Mouse (Mus musculus): ENCODE data around the gene Abcb1a. TPM values are rescaled to one million over a fixed set of nuclear protein-coding genes. Genes with fewer than 3 reads are reported as not detected.

The Abcb1a gene
- polyA plus RNA-seq (2014; fragmentation: Nextera tagmentation; extraction: Ambion mirVana), result 0.94 and 1.1 TPM in 2 replicates

GRCm38 (mm10) chr5:8659911-8660737 is at the start of gene Abcb1a:
Gene Abcb1a, plus strand, starts transcription at chr5:8660077.
- ATAC-seq (ENCODE audit: low FRiP score) (peak; percentile 88), DNase-seq (ENCODE audit: low spot score, missing footprints) (peak; percentile 92)
- Histone ChIP-seq H3K9ac (ENCODE audit: low read length) (peak within 1 kb of the TSS; percentile 59), H3K9me3 (ENCODE audit: control insufficient read depth, low read length) (no peaks in the 10 kb centered on the region), H3K36me3 (ENCODE audit: control insufficient read depth, insufficient read depth, low read length) (no peaks in the 10 kb centered on the region), H3K27ac (ENCODE audit: low read depth, low read length) (no peak within 1 kb of the TSS), H3K4me1 (ENCODE audit: control insufficient read depth, insufficient read depth, low read length) (peaks cover 4% of the 10 kb centered on the region), H3K27me3 (ENCODE audit: control insufficient read depth, insufficient read depth, low read length) (no peaks in the 10 kb centered on the region), H3K4me2 (peak within 1 kb of the TSS; percentile 79), H3K4me3 (ENCODE audit: low read depth, low read length) (peak within 1 kb of the TSS; percentile 36)
- 7% methylated on average over 37 of the region's 37 CpGs for WGBS

GRCm38 (mm10) chr5:8622071-8622595 is 37.7 kb upstream of the Abcb1a start:
- peak overlapping the region; percentile 92 for H3K4me2 ChIP-seq
- no peaks in the 10 kb centered on the region for H3K36me3 ChIP-seq (ENCODE audit: control insufficient read depth, insufficient read depth, low read length)
- no peaks in the 10 kb centered on the region for H3K9me3 ChIP-seq (ENCODE audit: control insufficient read depth, low read length)
- H3K27ac ChIP-seq (ENCODE audit: low read depth, low read length), result peak overlapping the region; percentile 51; the same call in 1 of the 2 replicates
- H3K27me3 ChIP-seq (ENCODE audit: control insufficient read depth, insufficient read depth, low read length), result no peaks in the 10 kb centered on the region
- peak overlapping the region; percentile 85 for H3K4me3 ChIP-seq (ENCODE audit: low read depth, low read length)
- WGBS, result under 1% methylated on average over 38 of the region's 49 CpGs
- peak overlapping the region; percentile 87 for H3K9ac ChIP-seq (ENCODE audit: low read length)
- H3K4me1 ChIP-seq (ENCODE audit: control insufficient read depth, insufficient read depth, low read length), result peaks cover 3% of the 10 kb centered on the region; the same call in 1 of the 2 replicates
- ATAC-seq (ENCODE audit: low FRiP score) (peak; percentile 73), DNase-seq (ENCODE audit: low spot score, missing footprints) (peak; percentile 94)

- Histone ChIP-seq H3K36me3 (ENCODE audit: control insufficient read depth, insufficient read depth, low read length) (no peaks in the 10 kb centered on the region), H3K4me3 (ENCODE audit: low read depth, low read length) (peak within 1 kb of the TSS; percentile 85), H3K9me3 (ENCODE audit: control insufficient read depth, low read length) (no peaks in the 10 kb centered on the region), H3K27ac (ENCODE audit: low read depth, low read length) (peak within 1 kb of the TSS; percentile 51; the same call in 1 of the 2 replicates), H3K4me2 (peak within 1 kb of the TSS; percentile 92), H3K4me1 (ENCODE audit: control insufficient read depth, insufficient read depth, low read length) (peaks cover 3% of the 10 kb centered on the region; the same call in 1 of the 2 replicates), H3K9ac (ENCODE audit: low read length) (peak within 1 kb of the TSS; percentile 87), H3K27me3 (ENCODE audit: control insufficient read depth, insufficient read depth, low read length) (no peaks in the 10 kb centered on the region)
- DNase-seq (ENCODE audit: low spot score, missing footprints) (peak; percentile 98), ATAC-seq (ENCODE audit: low FRiP score) (peak; percentile 99)
- WGBS, result 0% methylated on average over 52 of the region's 74 CpGs
Measured at GRCm38 (mm10) chr5:8622596-8623231, 37.2 kb upstream of the Abcb1a start, which contains the start of gene Rundc3b. Gene Rundc3b, minus strand, starts transcription at chr5:8622952.

GRCm38 (mm10) chr5:8632901-8633300 is 27.0 kb upstream of the Abcb1a start:
- H3K27me3 ChIP-seq (ENCODE audit: control insufficient read depth, insufficient read depth, low read length), result no peaks in the 10 kb centered on the region
- ATAC-seq (ENCODE audit: low FRiP score), result no peak
- WGBS, result 87% methylated on average over 3 of the region's 3 CpGs
- DNase-seq (ENCODE audit: low spot score, missing footprints), result no peak
- H3K27ac ChIP-seq (ENCODE audit: low read depth, low read length), result no peak overlapping the region
- H3K4me2 ChIP-seq, result no peak overlapping the region
- no peaks in the 10 kb centered on the region for H3K36me3 ChIP-seq (ENCODE audit: control insufficient read depth, insufficient read depth, low read length)
- H3K4me1 ChIP-seq (ENCODE audit: control insufficient read depth, insufficient read depth, low read length), result no peaks in the 10 kb centered on the region
- no peaks in the 10 kb centered on the region for H3K9me3 ChIP-seq (ENCODE audit: control insufficient read depth, low read length)
- no peak overlapping the region for H3K4me3 ChIP-seq (ENCODE audit: low read depth, low read length)
- no peak overlapping the region for H3K9ac ChIP-seq (ENCODE audit: low read length)

GRCm38 (mm10) chr5:8634489-8634975 is 25.3 kb upstream of the Abcb1a start:
- Histone ChIP-seq H3K27ac (ENCODE audit: low read depth, low read length) (no peak overlapping the region), H3K4me3 (ENCODE audit: low read depth, low read length) (no peak overlapping the region), H3K9me3 (ENCODE audit: control insufficient read depth, low read length) (no peaks in the 10 kb centered on the region), H3K27me3 (ENCODE audit: control insufficient read depth, insufficient read depth, low read length) (no peaks in the 10 kb centered on the region), H3K9ac (ENCODE audit: low read length) (no peak overlapping the region), H3K36me3 (ENCODE audit: control insufficient read depth, insufficient read depth, low read length) (no peaks in the 10 kb centered on the region), H3K4me1 (ENCODE audit: control insufficient read depth, insufficient read depth, low read length) (no peaks in the 10 kb centered on the region), H3K4me2 (no peak overlapping the region)
- DNase-seq (ENCODE audit: low spot score, missing footprints) (no peak), ATAC-seq (ENCODE audit: low FRiP score) (no peak)

- no peaks in the 10 kb centered on the region for H3K27me3 ChIP-seq (ENCODE audit: control insufficient read depth, insufficient read depth, low read length)
- no peak overlapping the region for H3K4me2 ChIP-seq
- WGBS, result 78% methylated on average over 4 of the region's 4 CpGs
- H3K36me3 ChIP-seq (ENCODE audit: control insufficient read depth, insufficient read depth, low read length), result no peaks in the 10 kb centered on the region
- ATAC-seq (ENCODE audit: low FRiP score) (no peak), DNase-seq (ENCODE audit: low spot score, missing footprints) (no peak)
- H3K9ac ChIP-seq (ENCODE audit: low read length), result no peak overlapping the region
- no peaks in the 10 kb centered on the region for H3K9me3 ChIP-seq (ENCODE audit: control insufficient read depth, low read length)
- H3K4me3 ChIP-seq (ENCODE audit: low read depth, low read length), result no peak overlapping the region
- no peak overlapping the region for H3K27ac ChIP-seq (ENCODE audit: low read depth, low read length)
- H3K4me1 ChIP-seq (ENCODE audit: control insufficient read depth, insufficient read depth, low read length), result no peaks in the 10 kb centered on the region
Measured at GRCm38 (mm10) chr5:8648300-8648699, 11.6 kb upstream of the Abcb1a start.

- Histone ChIP-seq H3K27me3 (ENCODE audit: control insufficient read depth, insufficient read depth, low read length) (no peaks in the 10 kb centered on the region), H3K36me3 (ENCODE audit: control insufficient read depth, insufficient read depth, low read length) (no peaks in the 10 kb centered on the region), H3K4me3 (ENCODE audit: low read depth, low read length) (no peak overlapping the region), H3K27ac (ENCODE audit: low read depth, low read length) (no peak overlapping the region), H3K4me1 (ENCODE audit: control insufficient read depth, insufficient read depth, low read length) (no peaks in the 10 kb centered on the region), H3K9ac (ENCODE audit: low read length) (no peak overlapping the region), H3K9me3 (ENCODE audit: control insufficient read depth, low read length) (no peaks in the 10 kb centered on the region), H3K4me2 (no peak overlapping the region)
- DNase-seq (ENCODE audit: low spot score, missing footprints), result no peak
- no peak for ATAC-seq (ENCODE audit: low FRiP score)
Measured at GRCm38 (mm10) chr5:8648774-8649173, 11.1 kb upstream of the Abcb1a start.

- Histone ChIP-seq H3K36me3 (ENCODE audit: control insufficient read depth, insufficient read depth, low read length) (no peaks in the 10 kb centered on the region), H3K4me2 (no peak overlapping the region), H3K9ac (ENCODE audit: low read length) (no peak overlapping the region), H3K4me3 (ENCODE audit: low read depth, low read length) (no peak overlapping the region), H3K27ac (ENCODE audit: low read depth, low read length) (no peak overlapping the region), H3K9me3 (ENCODE audit: control insufficient read depth, low read length) (no peaks in the 10 kb centered on the region), H3K4me1 (ENCODE audit: control insufficient read depth, insufficient read depth, low read length) (no peaks in the 10 kb centered on the region), H3K27me3 (ENCODE audit: control insufficient read depth, insufficient read depth, low read length) (no peaks in the 10 kb centered on the region)
- 87% methylated on average over 2 of the region's 2 CpGs for WGBS
- ATAC-seq (ENCODE audit: low FRiP score) (no peak), DNase-seq (ENCODE audit: low spot score, missing footprints) (no peak)
Measured at GRCm38 (mm10) chr5:8652085-8652484, 7.8 kb upstream of the Abcb1a start.

- no peak for DNase-seq (ENCODE audit: low spot score, missing footprints)
- WGBS, result 79% methylated on average over 10 of the region's 10 CpGs
Measured at GRCm38 (mm10) chr5:8660738-8661151, 868 bp downstream of the Abcb1a start.

More at GRCm38 (mm10) chr5:8660738-8661151, 868 bp downstream of the Abcb1a start:
- no peaks in the 10 kb centered on the region for H3K27me3 ChIP-seq (ENCODE audit: control insufficient read depth, insufficient read depth, low read length)
- peak overlapping the region; percentile 36; the same call in 1 of the 2 replicates for H3K4me3 ChIP-seq (ENCODE audit: low read depth, low read length)
- no peaks in the 10 kb centered on the region for H3K9me3 ChIP-seq (ENCODE audit: control insufficient read depth, low read length)
- no peaks in the 10 kb centered on the region for H3K36me3 ChIP-seq (ENCODE audit: control insufficient read depth, insufficient read depth, low read length)
- H3K4me1 ChIP-seq (ENCODE audit: control insufficient read depth, insufficient read depth, low read length), result peaks cover 4% of the 10 kb centered on the region
- ATAC-seq (ENCODE audit: low FRiP score), result peak; percentile 22; the same call in 1 of the 2 replicates
- no peak overlapping the region for H3K9ac ChIP-seq (ENCODE audit: low read length)
- H3K27ac ChIP-seq (ENCODE audit: low read depth, low read length), result no peak overlapping the region
- H3K4me2 ChIP-seq, result peak overlapping the region; percentile 79

All from midbrain, embryonic 11.5 days (tissue).